Mouse (Mus musculus) CH12F3 (cell line): Measurements from ENCODE around the gene Slc38a3.

Source experiments
- in situ Hi-C: fragments of 300-500 bp; cut with MboI; formaldehyde crosslinking; loops from 2 replicates; pipeline ENCODE4 v1.14.3; 2020; ENCODE audit warnings: low sequenced_read_pairs

Slc38a3 gene

DNA sequence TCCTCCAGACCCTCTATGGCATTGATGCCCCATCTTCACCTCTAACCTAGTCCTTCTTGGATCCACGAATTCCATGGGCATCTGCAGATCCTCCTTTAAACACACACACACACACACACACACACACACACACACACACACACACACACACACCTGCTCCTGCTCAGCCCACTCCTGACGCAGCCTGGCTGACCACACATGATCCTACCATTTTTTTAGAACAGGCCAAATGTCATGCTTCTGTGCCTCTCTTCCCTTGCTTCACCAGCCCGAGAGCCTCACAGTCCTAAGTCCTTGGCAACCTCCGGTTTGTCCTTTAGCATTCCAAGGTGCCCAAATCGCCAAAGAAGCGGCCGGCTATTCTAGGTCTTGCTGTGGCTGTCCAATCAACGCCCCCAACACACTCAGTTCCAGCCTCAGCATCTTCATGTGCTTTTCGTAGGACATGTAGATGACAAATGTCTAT, at the start of gene Slc38a3:
Gene Slc38a3 (minus strand): TSS at position 51 of the 466 bp plus-strand sequence.
- in situ Hi-C loops, result no loop called here

DNA sequence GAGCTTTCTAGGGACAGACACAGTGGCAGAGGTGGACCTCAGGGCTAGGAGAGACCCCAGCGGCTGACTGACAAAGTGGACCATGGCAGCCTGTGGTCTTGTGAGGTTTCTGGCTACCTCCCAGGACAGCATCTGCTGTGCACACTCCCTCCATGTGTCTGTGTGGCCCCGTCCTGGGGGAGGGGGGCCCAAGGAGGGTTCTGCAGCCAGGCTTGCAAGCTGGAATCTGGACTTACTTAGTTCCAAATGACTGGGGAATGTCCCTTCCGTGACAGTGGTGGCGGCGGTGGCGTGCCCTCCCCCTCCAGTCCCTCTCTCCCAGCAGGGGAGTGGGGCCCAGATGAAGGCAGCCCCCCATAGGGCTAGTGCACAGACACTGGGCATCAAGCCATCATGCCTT, 47.6 kb upstream of the Slc38a3 start:
- in situ Hi-C loops, result no loop called here

DNA sequence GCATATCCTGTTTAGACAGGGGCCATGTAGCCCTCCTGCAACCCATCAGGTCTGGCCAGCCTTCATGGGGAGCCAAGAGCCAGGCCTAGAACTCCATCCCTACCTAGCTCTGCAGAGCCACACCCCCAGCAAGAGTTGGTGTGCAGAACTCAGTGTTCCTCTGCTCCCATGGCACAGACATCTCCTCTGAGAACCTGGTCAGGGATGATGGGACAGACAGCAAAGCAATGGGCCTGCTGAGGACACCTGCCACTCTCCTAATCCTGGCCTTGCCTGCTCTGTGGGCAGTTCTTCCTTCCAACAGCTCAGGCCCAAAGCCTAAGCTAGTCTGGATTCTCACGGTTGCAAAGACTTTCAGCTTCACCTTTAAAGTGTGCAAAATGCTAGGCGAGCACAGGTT, 46.3 kb upstream of the Slc38a3 start:
- in situ Hi-C loops, result no loop called here

DNA sequence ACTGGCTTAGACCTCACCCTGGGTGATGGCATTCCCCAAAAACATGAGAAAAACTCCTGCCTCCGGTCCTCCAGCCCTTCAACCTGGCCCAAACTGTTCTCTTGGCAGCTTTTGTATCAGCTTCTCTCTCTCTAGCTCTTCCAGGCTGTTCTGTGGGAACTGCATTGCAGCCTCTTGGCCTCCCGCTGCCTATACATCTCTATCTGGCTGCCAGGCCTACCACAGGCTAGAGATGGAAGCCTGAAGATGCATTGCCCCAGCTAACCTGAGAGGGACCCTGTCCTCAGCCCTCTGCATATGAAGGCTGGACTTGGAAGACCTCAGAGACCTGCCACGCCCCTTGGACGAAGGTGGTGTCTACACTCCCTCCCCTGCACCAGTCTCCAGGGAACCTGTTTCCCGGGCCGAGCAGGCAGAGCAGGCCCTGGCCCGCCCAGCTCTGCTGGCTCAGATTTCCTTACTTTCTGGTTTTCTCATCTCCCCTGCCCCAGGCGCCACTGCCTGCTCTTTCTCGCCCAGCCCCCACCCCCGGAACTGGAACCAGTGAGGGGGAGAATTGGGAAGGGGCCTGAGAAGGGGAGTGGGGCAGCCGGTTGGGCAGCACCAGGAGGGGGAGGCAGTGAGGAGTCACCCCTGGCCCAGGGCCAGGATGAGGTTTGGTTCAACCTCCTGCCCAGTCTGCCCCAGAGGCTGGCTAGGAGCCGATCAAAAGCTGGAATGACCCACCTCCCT, 45.1 kb upstream of the Slc38a3 start:
- in situ Hi-C loops, result no loop called here

DNA sequence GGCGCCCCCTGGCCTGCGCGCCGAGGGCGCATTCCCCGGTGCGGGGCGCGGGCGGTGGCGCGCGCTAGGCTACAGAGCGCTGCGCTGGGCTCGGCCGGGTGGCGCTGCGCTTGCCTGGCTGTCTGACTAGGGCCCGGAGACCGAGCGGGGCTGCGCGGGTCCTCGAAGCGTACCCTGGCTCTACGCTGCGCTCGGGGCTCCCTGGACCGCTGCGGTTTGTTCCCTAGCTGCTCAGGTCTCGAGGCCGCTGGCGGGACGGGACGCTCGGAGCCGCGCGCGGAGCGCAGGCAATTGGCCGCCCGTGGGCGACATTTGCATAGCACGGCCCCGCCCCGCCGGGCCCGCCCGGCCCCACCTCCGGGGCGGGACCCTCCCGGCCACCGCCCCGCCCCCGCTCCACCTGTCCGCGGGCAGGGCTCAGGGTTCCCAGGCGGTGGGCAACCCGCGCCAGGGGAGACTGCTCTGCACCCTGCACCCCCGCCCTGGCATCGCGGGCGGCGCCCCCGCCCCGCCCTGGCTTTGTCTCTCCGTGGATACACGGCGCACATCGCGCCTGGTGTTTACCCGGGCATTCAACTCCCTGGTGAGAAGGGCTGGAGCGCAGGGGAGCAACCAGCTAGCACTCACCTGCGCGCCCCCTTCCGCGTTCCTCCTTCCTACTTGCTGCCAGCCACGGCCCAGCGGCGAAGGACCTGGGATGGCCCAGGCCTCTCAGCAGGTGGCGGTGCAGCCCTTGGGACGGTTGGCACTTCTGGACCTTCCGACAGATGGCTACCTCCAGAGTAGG, 40.6 kb upstream of the Slc38a3 start, which contains the start of gene Sema3f:
Gene Sema3f (minus strand): TSS at position 779 of the 787 bp plus-strand sequence.
- in situ Hi-C loops, result no loop called here

DNA sequence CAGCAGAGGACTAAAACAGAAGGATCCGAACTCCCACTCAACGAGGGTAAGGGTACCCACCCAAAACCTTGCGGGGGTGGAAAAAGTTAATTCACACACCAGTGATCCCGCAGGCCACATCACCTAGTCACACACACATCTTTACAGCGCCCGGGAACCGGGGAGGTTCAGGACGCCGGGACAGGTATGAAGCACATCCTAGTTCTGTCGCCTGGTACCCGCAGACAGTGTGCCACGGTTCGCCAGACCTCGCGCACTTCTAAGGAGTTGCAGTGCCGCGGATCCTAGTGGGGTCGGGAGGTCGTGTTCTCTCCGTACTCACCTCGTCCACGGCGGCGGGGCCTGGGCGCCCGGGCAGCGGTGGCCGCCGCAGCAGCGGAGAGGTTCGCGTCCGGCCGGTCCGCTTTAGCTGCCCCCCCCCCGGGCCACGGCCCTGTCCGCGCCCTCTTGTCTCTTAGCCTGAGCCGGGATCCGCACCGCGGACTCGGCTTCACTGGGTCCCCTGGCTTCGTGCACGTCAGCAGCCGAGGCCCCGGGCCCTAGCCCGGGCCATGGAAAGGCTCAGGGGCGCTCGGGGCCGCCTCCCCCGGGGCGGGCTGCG, 39.9 kb upstream of the Slc38a3 start:
- in situ Hi-C loops, result no loop called here

DNA sequence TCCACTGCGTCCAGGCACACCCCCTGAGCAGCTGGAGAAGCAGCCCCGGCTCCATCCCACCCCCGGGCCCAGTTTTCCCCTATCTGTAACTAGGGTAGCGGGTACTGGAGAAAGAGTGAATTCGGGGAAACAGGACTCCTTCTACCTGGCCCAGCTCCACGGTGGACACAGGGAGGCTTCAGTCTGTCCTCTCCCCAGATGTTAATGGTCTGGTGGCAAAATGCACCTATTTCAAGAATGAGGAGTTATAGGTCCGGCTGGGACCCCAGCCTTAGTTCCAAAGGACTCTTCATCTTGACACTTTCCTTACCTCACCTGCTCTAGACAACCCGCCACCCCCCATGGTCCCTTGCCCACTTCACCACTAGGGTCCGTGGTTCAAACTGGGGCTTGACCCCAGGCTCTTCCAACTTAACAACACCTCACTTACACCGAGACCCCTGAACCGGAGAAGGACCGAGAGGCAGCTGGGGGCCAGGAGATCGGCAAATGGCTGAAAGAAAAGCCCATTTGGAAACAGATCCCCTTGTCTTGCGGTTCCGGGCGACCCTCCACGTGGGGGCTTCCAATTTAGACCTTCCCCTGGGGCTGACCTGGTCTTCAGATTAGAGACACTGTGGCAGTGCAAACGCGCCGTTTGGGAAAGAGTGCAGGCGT, 39.2 kb upstream of the Slc38a3 start:
- in situ Hi-C loops, result no loop called here

DNA sequence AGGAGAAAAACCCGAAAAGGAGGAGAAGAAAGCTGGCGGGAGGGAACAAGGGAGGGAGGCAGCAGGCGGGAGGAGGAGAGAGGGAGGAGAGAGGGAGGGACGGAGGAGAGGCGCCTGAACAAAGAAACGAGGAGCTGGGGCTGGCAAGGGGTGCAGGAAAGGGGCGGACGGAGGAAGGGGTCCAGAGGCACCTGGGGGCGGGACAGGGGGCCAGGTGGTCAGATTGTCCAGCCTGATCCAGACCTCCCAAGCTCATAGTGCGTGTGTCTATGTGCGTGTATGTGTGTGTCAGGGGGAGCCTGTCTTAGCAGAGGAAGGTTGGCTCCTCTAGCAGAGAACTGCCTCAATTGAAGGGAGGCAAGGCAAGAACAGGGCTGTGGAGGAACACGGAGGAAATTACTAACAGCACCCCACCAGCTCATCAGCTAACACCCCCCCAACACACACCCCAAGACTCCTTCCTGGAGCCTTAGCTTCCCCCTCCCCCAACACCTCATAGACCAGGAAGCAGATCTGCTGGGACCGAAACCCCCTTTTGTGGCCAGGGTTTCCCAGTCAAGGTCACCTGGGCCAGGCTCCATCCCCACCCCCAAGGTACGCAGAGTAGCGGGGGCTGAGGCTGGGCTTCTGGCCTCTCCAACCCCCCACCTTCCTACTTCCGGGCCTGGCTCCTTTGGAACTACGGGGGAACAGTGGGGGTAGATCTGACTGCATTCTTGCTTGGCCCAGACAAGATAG, 38.5 kb upstream of the Slc38a3 start:
- in situ Hi-C loops, result no loop called here

DNA sequence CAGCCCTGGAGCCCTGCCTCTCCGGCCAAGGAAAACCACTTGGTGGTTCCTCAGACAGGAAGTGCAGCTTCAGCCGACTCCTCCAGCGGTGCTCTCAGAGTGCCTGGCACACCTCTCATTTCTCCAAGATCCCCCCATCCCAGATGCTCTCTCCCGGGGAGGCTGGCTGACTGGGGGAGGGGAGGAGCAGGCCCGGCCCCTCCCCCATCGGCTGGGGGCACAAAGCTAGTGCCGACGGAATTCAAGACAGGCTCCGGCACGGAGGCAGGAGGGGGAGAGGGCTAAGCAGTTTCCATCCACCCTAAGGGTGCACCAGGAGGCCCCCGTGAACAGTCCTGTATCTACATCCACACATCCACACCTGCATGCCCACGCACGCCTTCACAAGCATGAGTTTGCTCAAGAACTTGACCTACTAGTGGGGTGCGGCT, 37.5 kb upstream of the Slc38a3 start:
- in situ Hi-C loops, result no loop called here

DNA sequence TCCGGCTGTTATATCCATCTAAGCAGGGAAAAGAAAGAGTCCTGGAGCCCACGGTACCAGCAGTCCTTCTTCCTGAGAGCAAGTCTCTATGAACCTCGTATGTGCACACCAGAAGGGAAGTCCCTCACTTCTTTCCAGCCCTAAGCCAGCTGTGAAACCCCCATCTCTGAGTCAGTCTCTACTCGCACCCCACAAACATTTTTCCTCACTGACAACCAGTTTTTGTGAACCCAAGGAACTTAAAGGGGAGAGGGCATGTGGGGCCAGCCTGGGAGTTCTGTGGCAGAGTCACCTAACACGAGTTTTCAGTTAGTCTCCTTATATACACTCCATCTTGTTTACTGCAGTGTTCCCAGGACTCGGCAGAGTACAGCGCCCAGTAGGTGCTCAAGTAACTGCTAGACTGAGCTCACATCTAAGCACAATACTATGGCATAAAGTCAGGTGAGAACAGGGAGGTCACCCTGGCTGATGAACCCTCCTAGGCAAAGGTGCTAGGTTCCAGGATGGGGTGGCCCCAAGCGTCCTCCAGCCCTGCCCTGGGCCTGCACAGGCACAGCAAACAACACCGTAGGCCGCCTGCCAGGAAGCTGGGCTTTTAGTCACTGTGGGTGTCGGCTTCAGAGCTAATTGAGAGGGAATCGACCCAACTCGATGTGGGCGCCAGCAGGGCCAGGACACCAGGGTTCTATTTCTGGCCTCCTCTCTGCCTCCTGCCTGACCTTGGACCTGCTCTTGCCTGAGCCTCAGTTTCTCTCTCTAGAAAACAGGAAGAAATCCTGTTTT, 34.2 kb upstream of the Slc38a3 start:
- in situ Hi-C loops, result no loop called here

DNA sequence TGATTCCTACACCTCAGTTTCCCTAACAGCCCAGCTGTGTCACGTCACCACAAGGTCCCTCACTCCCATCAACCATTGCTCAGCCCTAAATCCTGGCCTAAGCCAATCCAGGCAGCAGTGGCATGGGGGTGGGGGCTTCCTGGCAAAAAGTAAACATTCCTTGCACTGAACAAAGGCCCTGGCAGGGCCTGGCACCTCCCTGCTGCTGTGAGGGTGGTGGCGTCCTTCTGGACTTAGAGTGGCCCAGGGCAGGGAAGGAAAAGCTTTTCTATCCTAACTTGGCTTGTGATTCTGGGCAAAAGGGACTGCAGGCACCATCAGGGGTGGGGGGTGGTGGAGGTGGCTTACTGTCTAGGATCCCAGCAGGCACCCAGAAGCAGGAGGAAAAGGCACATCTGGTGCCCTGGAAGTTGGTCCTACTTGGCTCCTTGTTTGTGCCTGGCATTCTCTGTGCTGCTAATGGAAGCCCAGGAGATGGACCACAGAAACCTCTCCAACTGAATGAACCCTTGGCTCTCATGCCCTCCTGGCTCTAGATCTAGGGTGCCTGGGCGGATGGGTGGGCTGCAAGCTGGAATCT, 33.4 kb upstream of the Slc38a3 start:
- in situ Hi-C loops, result no loop called here

DNA sequence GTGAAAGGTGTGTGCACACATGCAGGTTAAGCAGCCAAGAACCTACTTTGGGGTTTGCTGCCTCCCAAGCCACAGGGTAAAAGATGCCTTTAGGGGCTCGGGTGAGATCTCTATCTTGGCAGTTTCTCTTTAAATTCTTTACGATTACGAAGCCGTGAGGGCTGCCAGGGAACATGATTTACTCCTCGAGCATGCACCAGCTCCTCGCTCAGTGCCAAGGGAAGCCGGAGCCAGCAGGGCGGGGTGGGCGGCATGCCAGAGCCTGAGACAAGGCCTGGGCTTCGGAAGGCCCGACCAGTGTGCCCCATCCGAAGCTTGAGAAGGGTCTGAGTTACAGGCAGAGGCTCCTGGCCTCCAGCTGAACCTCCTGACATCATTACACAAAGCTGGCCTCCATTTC, 32.3 kb upstream of the Slc38a3 start:
- in situ Hi-C loops, result no loop called here

DNA sequence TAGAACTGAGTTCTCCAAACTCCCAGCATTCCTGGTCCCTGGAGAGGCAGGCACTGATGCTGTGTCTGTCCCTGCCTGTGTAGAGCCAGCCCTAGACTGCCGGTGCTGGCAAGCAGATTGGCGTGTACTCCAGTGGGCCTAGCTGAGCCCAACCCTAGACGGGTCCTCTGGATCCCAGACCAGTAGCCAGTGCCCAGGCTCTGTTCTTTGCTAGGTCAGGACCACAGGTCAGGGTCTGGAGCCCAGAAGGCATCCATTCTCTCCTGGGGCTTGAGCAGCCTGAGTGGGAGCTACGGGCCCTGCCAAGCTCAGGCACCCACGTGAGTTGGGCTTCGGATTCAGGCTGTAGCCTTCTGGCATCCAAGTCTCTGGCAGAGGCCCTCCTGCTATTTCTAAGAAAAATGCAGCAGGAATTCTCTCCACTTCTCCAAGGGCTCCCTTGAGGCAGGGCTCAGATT, 30.8 kb upstream of the Slc38a3 start:
- in situ Hi-C loops, result no loop called here

DNA sequence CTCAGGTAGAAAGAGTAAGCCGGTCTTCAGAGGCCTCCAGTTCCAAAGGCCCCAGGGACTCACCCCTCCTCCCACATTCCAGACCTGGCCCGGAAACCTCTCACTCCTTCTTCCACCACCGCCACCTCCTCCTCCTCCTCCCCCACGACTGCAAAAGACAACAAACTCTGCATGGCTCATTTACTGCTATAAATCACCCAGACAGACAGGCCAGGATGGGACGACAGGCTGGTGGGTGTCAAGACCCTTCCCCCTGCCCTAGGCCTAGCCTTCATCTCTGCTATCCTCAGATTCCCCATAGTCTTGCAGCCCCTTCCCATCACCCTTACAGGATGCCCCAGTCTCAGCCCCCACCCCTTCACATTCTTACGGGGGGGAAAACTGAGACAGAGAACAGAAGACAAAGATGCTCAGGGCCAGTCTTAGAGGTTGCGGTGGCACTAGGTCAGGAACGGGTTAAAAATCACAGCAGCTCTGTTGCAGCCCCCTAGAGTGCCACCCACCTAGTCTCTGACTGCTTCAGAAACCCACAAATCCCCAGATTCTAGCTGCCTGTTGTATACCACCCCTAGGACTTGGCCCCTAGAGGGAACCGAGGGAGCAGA, 30.1 kb upstream of the Slc38a3 start:
- in situ Hi-C loops, result no loop called here

DNA sequence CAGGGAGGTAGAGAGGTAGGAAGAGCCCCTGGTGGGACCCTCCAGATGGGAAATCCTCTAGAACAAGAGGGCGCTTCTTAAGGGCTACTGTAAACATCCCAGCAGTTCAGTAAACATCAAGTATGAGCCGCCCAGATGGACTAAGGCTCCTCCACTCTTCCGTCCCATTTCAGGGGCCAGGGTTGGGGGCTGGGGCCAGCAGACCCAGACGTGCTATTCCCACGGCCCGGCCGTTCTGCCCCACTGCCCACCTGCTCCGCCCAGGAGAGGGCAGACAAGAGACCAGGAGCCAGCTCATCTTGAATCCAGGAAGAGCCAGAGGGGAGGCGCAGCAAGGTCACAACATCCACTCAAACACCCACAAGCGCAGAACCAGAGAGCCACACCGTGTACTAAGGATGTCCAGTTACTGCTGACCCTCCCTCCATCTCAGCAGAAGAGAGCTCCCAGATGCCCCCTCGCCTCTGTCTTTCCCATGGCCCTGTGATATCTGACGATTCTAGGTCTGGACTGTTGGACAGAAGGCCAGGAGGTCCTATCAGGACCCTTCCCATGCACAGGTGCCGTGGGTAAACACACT, 29.4 kb upstream of the Slc38a3 start:
- in situ Hi-C loops, result no loop called here

DNA sequence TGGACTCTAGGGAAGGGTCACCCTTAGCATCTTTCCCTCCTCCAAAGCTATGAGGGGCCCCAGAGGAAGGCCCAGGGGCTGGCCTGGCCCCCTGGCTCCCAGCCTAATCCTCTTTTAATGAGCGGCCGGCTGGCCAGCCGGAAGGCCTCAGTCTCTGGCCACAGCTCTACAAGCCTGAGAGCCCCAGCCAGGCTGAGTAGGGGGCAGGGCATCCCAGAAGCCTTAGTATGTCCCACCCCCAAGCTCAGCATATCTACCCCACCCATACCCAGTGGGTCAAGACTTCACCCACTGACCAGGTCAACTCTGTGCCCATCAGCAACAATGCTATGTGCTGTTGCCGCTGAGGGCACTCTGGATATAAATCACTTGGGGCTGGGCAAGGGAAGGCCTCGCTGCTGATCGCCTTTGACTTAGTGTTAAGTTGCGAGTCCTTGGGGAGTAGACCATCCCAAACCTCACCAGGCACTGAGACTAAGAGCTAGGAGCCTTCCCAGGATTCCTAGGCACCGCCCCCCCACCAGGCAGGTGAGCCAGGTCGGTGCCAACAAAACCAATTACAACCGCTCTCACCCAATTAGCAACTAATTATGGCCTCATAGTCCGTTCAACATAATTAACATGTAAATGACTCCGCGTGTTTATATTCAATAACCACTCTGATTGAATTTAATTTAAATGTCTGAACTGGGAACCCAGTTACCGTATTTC, 28.6 kb upstream of the Slc38a3 start:
- in situ Hi-C loops, result no loop called here

DNA sequence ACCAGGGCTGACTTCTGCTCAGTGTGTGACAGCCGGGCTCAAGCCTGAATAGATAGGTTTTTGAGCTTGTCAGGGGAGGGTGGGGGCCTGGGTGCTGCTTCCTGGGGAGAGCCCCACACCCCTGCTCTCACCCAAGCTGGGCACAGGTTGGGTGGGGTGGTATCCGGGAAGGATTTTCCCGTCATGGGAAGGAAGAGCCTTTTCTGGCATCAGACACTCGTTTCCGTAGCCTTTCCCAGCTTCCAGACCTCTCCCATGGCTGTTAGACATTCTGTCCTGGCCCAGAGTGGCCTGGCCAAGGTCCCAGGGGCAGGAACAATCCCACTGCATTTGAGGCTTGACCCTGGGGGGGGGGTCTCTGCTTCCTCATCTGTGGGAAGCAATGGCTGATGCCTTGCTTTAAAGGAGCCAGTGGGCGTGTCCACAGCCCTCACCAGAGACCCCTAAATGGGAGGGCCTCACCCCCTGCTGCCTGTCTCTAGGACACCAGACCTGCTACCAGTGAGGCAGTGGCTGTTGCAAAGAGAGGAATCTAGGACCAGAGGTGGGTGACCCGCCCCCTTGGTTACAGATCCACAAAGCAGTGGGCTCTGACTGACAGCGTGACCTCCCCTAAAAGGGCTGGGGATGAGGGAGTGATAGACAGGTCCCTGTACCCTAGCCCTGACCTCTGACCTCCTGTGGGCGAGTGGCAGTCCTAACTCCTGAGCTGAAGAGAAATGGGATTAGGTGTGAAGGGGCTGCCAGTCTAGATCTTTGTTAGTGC, 27.7 kb upstream of the Slc38a3 start:
- in situ Hi-C loops, result no loop called here
